In the genomic region with DNA sequence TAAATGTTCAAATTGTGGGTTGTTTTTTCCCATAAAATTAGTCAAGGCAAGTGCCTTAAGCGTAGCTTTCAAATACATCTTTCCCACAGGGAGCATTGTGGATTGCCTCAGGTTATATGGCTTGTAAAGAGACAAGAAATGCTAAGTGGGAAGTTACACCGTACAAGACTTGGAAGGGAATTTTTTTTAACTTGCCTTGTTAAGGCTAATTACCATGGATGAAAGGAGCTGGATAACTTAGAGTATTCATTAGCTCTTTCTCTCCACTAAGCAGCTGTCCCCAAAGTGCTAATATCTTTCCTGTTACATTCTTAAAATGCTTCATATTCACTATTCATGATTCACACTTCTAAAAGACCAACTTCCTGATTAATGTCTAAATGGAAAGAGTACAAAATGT, we compare ENCODE assay signal across 29 mouse cellular contexts.
DNase-seq lines count a peak whose midpoint lies in the region; ATAC-seq lines count a peak whose summit lies in the region.
"Had no signal": no experiment of that assay in that cellular context is flagged by ENCODE, and none has a peak within 500 bp of the region (broad histone marks: within the 10 kb centered on the region; RNA-seq: fewer than 3 reads in every experiment).

No protein-coding gene starts in this region.

- WGBS in forebrain, embryonic 11.5 days: 26% methylated on average over 2 of the region's 2 CpGs
- WGBS in forebrain, embryonic 10.5 days: 42% methylated on average over 2 of the region's 2 CpGs
- 18% methylated on average over 2 of the region's 2 CpGs for WGBS in forebrain, embryonic 13.5 days

- no peak overlapping the region for H3K4me3 ChIP-seq in forebrain, embryonic 11.5 days (ENCODE audit: low read depth, low read length)
- no peak overlapping the region for H3K4me3 ChIP-seq in forebrain, embryonic 10.5 days
- no peak overlapping the region for H3K4me3 ChIP-seq in forebrain, embryonic 13.5 days
- H3K4me3 ChIP-seq: erythroblast, embryonic 14.5 days; heart, embryonic 10.5 days; heart, embryonic 15.5 days; hindbrain, embryonic 12.5 days; layer of hippocampus, adult 2 months; left cerebral cortex, adult 2 months; limb, embryonic 13.5 days; megakaryocyte, embryonic 14.5 days; neural tube, embryonic 12.5 days had no signal

- H3K9me3 ChIP-seq in forebrain, embryonic 11.5 days (ENCODE audit: control insufficient read depth, low read length): no peaks in the 10 kb centered on the region
- no peaks in the 10 kb centered on the region for H3K9me3 ChIP-seq in forebrain, embryonic 10.5 days
- no peaks in the 10 kb centered on the region for H3K9me3 ChIP-seq in forebrain, embryonic 13.5 days (replicated peaks)
- H3K9me3 ChIP-seq: heart, embryonic 10.5 days; heart, embryonic 15.5 days; hindbrain, embryonic 12.5 days; limb, embryonic 13.5 days; neural tube, embryonic 12.5 days had no signal

- ATAC-seq in forebrain, embryonic 11.5 days (replicated peaks; ENCODE audit: low FRiP score): peak; percentile 84
- peak; percentile 91 for ATAC-seq in forebrain, embryonic 13.5 days

- no peaks in the 10 kb centered on the region for H3K27me3 ChIP-seq in forebrain, embryonic 11.5 days (ENCODE audit: control insufficient read depth, insufficient read depth, low read length)
- no peaks in the 10 kb centered on the region for H3K27me3 ChIP-seq in forebrain, embryonic 10.5 days (ENCODE audit: poor library complexity, severe bottlenecking)
- H3K27me3 ChIP-seq in forebrain, embryonic 13.5 days: 0 out of 2 replicates have a peak, but pooled peaks cover 3% of the 10 kb centered on the region
- H3K27me3 ChIP-seq: CH12.LX; heart, embryonic 15.5 days; hindbrain, embryonic 12.5 days; limb, embryonic 13.5 days; megakaryocyte, embryonic 14.5 days; neural tube, embryonic 12.5 days had no signal

- H3K9ac ChIP-seq in forebrain, embryonic 11.5 days (ENCODE audit: low read length): no peak overlapping the region
- no peak overlapping the region for H3K9ac ChIP-seq in forebrain, embryonic 13.5 days
- H3K9ac ChIP-seq: heart, embryonic 15.5 days; hindbrain, embryonic 12.5 days; limb, embryonic 13.5 days; neural tube, embryonic 12.5 days had no signal

- H3K4me1 ChIP-seq in forebrain, embryonic 11.5 days (replicated peaks; ENCODE audit: control insufficient read depth, insufficient read depth, low read length): no peaks in the 10 kb centered on the region
- peaks cover 18% of the 10 kb centered on the region for H3K4me1 ChIP-seq in forebrain, embryonic 10.5 days
- H3K4me1 ChIP-seq in forebrain, embryonic 13.5 days: 0 out of 2 replicates have a peak, but pooled peaks cover 9% of the 10 kb centered on the region
- H3K4me1 ChIP-seq: heart, embryonic 10.5 days; heart, embryonic 15.5 days; hindbrain, embryonic 12.5 days; limb, embryonic 13.5 days; megakaryocyte, embryonic 14.5 days; neural tube, embryonic 12.5 days had no signal

- no peaks in the 10 kb centered on the region for H3K36me3 ChIP-seq in forebrain, embryonic 11.5 days (ENCODE audit: control insufficient read depth, insufficient read depth, low read length)
- no peaks in the 10 kb centered on the region for H3K36me3 ChIP-seq in forebrain, embryonic 10.5 days (replicated peaks)
- H3K36me3 ChIP-seq in forebrain, embryonic 13.5 days (ENCODE audit: poor library complexity, severe bottlenecking): no peaks in the 10 kb centered on the region
- H3K36me3 ChIP-seq: heart, embryonic 10.5 days; heart, embryonic 15.5 days; hindbrain, embryonic 12.5 days; limb, embryonic 13.5 days; neural tube, embryonic 12.5 days had no signal

- H3K27ac ChIP-seq in forebrain, embryonic 11.5 days (ENCODE audit: low read depth, low read length): no peak overlapping the region
- H3K27ac ChIP-seq in forebrain, embryonic 10.5 days: no peak overlapping the region
- H3K27ac ChIP-seq in forebrain, embryonic 13.5 days: no peak overlapping the region
- H3K27ac ChIP-seq: heart, embryonic 10.5 days; heart, embryonic 15.5 days; hindbrain, embryonic 12.5 days; layer of hippocampus, adult 2 months; left cerebral cortex, adult 2 months; limb, embryonic 13.5 days; neural tube, embryonic 12.5 days had no signal

- no peak overlapping the region for H3K4me2 ChIP-seq in forebrain, embryonic 11.5 days (ENCODE audit: low read depth, low read length, severe bottlenecking)
- no peak overlapping the region for H3K4me2 ChIP-seq in forebrain, embryonic 13.5 days
- H3K4me2 ChIP-seq: heart, embryonic 15.5 days; hindbrain, embryonic 12.5 days; limb, embryonic 13.5 days; liver, embryonic 11.5 days; neural tube, embryonic 12.5 days had no signal

- no peak for DNase-seq in forebrain, embryonic 11.5 days (ENCODE audit: low spot score)
- DNase-seq in forebrain, embryonic 10.5 days (ENCODE audit: extremely low spot score, low spot score): no peak
- peak; percentile 70 for DNase-seq in Muller cell, postnatal 12 days (ENCODE audit: inconsistent ontology term)
- DNase-seq in forelimb bud, embryonic 11.5 days (ENCODE audit: low read depth, low spot score): peak; percentile 11
- DNase-seq in neural tube, embryonic 10.5 days (ENCODE audit: extremely low spot score, low spot score): no peak
- no peak for DNase-seq in adrenal gland, postnatal 10 days
- DNase-seq in adrenal gland, adult 18-20 months (ENCODE audit: low spot score in 2 of 2): no peak
- DNase-seq: adrenal gland, postnatal 25 days; cerebellum, adult 2 months; cerebellum, postnatal 14 days; gastrocnemius, postnatal 25 days; heart, adult 11 months; kidney, adult 18-20 months; kidney, postnatal 36 days; lung, postnatal 4 days; right cerebral cortex, adult 18-20 months; thymus, postnatal 4 days had no signal

Comparison
In these comparisons a context has a peak if more than half of its experiments do, and no peak if none do; other contexts are left out.
1. DNase-seq: peak in Muller cell, postnatal 12 days (single experiment) and forelimb bud, embryonic 11.5 days (single experiment); none in forebrain, embryonic 11.5 days (single experiment), forebrain, embryonic 10.5 days (single experiment), neural tube, embryonic 10.5 days (single experiment), adrenal gland, postnatal 10 days (single experiment) and adrenal gland, adult 18-20 months (0 of 2).